Mouse (Mus musculus): Measurements from ENCODE around the gene Gm17617. TPM values are rescaled to one million over a fixed set of nuclear protein-coding genes. Genes with fewer than 3 reads are reported as not detected.

The Gm17617 gene
- polyA plus RNA-seq, 1 experiment from 2014 or later: not detected

DNA sequence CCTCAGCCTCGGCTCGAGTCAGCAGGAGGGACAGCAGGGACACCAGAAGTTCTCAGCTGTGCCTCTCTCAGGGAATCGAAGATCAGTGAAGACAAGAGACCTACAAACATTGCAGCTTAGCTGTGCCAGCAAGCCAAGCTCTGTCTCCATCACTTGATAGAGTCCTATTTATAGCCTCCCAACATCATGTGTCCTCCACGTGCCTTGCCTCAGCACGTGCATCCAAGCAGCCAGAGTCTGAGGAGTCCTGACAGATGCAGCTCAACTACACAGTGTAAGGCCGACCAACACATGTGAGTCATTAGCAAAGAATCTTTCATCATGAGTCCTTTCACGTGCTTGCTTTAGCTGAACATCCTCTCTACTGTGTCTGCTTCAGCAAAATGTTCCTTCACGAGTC is 25.7 kb downstream of the Gm17617 start:
- Histone ChIP-seq H3K9ac (replicated peaks; ENCODE audit: low read length) (no peak overlapping the region), H3K4me2 (ENCODE audit: low read depth, low read length) (no peak overlapping the region), H3K27ac (replicated peaks; ENCODE audit: low read depth, low read length) (no peak overlapping the region), H3K27me3 (ENCODE audit: control insufficient read depth, insufficient read depth, low read length) (no peaks in the 10 kb centered on the region), H3K4me1 (ENCODE audit: control insufficient read depth, insufficient read depth, low read length) (peaks cover 3% of the 10 kb centered on the region; the same call in 1 of the 2 replicates), H3K36me3 (replicated peaks; ENCODE audit: control insufficient read depth, insufficient read depth, low read depth, low read length) (no peaks in the 10 kb centered on the region), H3K4me3 (ENCODE audit: low read depth, low read length) (no peak overlapping the region), H3K9me3 (replicated peaks; ENCODE audit: control insufficient read depth, low read length) (no peaks in the 10 kb centered on the region)
- DNase-seq (ENCODE audit: low spot score) (no peak), ATAC-seq (replicated peaks; ENCODE audit: insufficient number of reproducible peaks, low FRiP score, low TSS enrichment, low read depth) (no peak)
- WGBS: 78% methylated on average over 8 of the region's 8 CpGs

GRCm38 (mm10) chr13:55107116-55107515 is 26.2 kb downstream of the Gm17617 start:
- WGBS: 92% methylated on average over 4 of the region's 4 CpGs
- no peaks in the 10 kb centered on the region for H3K36me3 ChIP-seq (replicated peaks; ENCODE audit: control insufficient read depth, insufficient read depth, low read depth, low read length)
- peaks cover 3% of the 10 kb centered on the region; the same call in 1 of the 2 replicates for H3K4me1 ChIP-seq (ENCODE audit: control insufficient read depth, insufficient read depth, low read length)
- no peaks in the 10 kb centered on the region for H3K9me3 ChIP-seq (replicated peaks; ENCODE audit: control insufficient read depth, low read length)
- no peaks in the 10 kb centered on the region for H3K27me3 ChIP-seq (ENCODE audit: control insufficient read depth, insufficient read depth, low read length)
- H3K4me2 ChIP-seq (ENCODE audit: low read depth, low read length): no peak overlapping the region
- no peak overlapping the region for H3K27ac ChIP-seq (replicated peaks; ENCODE audit: low read depth, low read length)
- ATAC-seq (replicated peaks; ENCODE audit: insufficient number of reproducible peaks, low FRiP score, low TSS enrichment, low read depth) (no peak), DNase-seq (ENCODE audit: low spot score) (no peak)
- H3K9ac ChIP-seq (replicated peaks; ENCODE audit: low read length): no peak overlapping the region
- no peak overlapping the region for H3K4me3 ChIP-seq (ENCODE audit: low read depth, low read length)

GRCm38 (mm10) chr13:55105953-55106691 is 27.2 kb downstream of the Gm17617 start:
- no peaks in the 10 kb centered on the region for H3K27me3 ChIP-seq (ENCODE audit: control insufficient read depth, insufficient read depth, low read length)
- peak overlapping the region; percentile 90 for H3K9ac ChIP-seq (replicated peaks; ENCODE audit: low read length)
- H3K4me2 ChIP-seq (ENCODE audit: low read depth, low read length): peak overlapping the region; percentile 78
- H3K27ac ChIP-seq (replicated peaks; ENCODE audit: low read depth, low read length): no peak overlapping the region
- WGBS: 23% methylated on average over 8 of the region's 8 CpGs
- DNase-seq (ENCODE audit: low spot score): no peak
- ATAC-seq (replicated peaks; ENCODE audit: insufficient number of reproducible peaks, low FRiP score, low TSS enrichment, low read depth): no peak
- H3K36me3 ChIP-seq (replicated peaks; ENCODE audit: control insufficient read depth, insufficient read depth, low read depth, low read length): no peaks in the 10 kb centered on the region
- H3K9me3 ChIP-seq (replicated peaks; ENCODE audit: control insufficient read depth, low read length): no peaks in the 10 kb centered on the region
- H3K4me1 ChIP-seq (ENCODE audit: control insufficient read depth, insufficient read depth, low read length): peaks cover 3% of the 10 kb centered on the region; the same call in 1 of the 2 replicates
- H3K4me3 ChIP-seq (ENCODE audit: low read depth, low read length): peak overlapping the region; percentile 81

DNA sequence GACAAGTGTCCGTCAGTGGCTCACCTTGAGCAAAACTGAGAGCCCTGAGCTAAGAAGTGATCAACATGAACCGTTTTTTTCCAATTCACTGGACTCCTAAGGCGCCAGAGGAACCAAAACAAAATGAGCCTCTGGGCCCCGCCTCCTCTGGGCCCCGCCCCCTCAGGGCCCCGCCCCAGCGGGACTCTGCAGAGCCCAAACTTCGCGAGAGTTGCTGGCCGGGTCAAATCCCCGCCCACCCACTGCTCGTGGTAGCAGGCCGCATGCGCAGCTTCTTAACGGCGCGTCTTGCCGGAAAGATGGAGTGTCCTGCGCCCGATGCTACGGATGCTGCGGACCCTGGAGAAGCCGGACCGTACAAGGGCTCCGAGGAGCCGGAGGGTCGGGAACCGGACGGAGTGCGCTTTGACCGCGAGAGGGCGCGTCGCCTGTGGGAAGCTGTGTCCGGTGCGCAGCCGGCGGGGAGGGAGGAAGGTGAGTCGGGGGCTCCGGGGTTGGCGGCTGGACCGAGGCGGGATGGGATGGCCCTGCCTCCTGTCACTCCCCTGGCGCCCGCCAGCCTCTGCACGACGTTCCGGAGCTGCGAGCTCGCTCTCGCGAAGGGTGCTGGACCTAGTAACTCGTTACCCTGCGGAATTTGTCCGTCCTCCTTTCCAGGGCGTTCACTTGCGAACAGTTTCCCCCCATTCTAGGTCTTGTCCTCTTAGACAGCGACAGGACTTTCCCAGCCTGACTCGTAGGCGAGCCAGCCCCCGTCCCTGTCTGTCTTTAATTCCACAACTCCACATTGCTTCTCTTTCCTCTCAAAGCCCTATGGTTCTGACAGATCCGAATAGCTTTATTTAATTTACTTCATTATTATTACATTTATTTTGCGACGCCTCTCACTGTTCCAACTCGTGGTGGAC is 28.0 kb downstream of the Gm17617 start, which contains the start of gene Zfp346:
TSS of gene Zfp346 (plus strand) at position 267 of the 908 bp plus-strand sequence.
- Histone ChIP-seq H3K9me3 (replicated peaks; ENCODE audit: control insufficient read depth, low read length) (no peaks in the 10 kb centered on the region), H3K27me3 (ENCODE audit: control insufficient read depth, insufficient read depth, low read length) (no peaks in the 10 kb centered on the region), H3K4me3 (ENCODE audit: low read depth, low read length) (peak within 1 kb of the TSS; percentile 81), H3K4me2 (ENCODE audit: low read depth, low read length) (peak within 1 kb of the TSS; percentile 78), H3K9ac (replicated peaks; ENCODE audit: low read length) (peak within 1 kb of the TSS; percentile 90), H3K27ac (replicated peaks; ENCODE audit: low read depth, low read length) (no peak within 1 kb of the TSS), H3K36me3 (replicated peaks; ENCODE audit: control insufficient read depth, insufficient read depth, low read depth, low read length) (no peaks in the 10 kb centered on the region), H3K4me1 (ENCODE audit: control insufficient read depth, insufficient read depth, low read length) (peaks cover 3% of the 10 kb centered on the region; the same call in 1 of the 2 replicates)
- ATAC-seq (replicated peaks; ENCODE audit: insufficient number of reproducible peaks, low FRiP score, low TSS enrichment, low read depth) (peak; percentile 93), DNase-seq (ENCODE audit: low spot score) (peak; percentile 98)
- WGBS: under 1% methylated on average over 66 of the region's 66 CpGs

- Histone ChIP-seq H3K9ac (replicated peaks; ENCODE audit: low read length) (no peak overlapping the region), H3K27me3 (ENCODE audit: control insufficient read depth, insufficient read depth, low read length) (no peaks in the 10 kb centered on the region), H3K4me3 (ENCODE audit: low read depth, low read length) (no peak overlapping the region), H3K36me3 (replicated peaks; ENCODE audit: control insufficient read depth, insufficient read depth, low read depth, low read length) (no peaks in the 10 kb centered on the region), H3K4me1 (ENCODE audit: control insufficient read depth, insufficient read depth, low read length) (peaks cover 3% of the 10 kb centered on the region; the same call in 1 of the 2 replicates), H3K27ac (replicated peaks; ENCODE audit: low read depth, low read length) (no peak overlapping the region), H3K4me2 (ENCODE audit: low read depth, low read length) (no peak overlapping the region), H3K9me3 (replicated peaks; ENCODE audit: control insufficient read depth, low read length) (no peaks in the 10 kb centered on the region)
- DNase-seq (ENCODE audit: low spot score) (no peak), ATAC-seq (replicated peaks; ENCODE audit: insufficient number of reproducible peaks, low FRiP score, low TSS enrichment, low read depth) (no peak)
- 64% methylated on average over 2 of the region's 2 CpGs for WGBS
Observed at GRCm38 (mm10) chr13:55103351-55103750, 30.0 kb downstream of the Gm17617 start.

DNA sequence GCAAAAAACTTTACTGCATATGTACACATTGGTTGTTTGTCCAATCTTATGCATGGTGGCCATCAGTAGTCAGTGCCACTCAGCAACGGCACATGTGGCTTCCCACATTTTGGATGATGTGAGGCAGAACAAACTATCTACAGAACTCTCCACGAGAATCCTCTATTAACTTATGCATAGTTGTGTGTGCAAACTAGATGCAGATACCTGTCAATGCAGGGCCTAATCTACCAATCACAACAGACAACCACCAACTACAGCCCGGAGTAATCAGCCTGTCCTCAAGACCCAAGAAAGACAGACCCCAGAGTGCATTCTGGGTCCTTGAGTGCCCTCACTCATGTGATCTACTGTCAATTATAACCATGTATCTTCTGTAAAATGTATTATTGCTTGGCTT is 31.0 kb downstream of the Gm17617 start:
- Histone ChIP-seq H3K9ac (replicated peaks; ENCODE audit: low read length) (no peak overlapping the region), H3K4me1 (ENCODE audit: control insufficient read depth, insufficient read depth, low read length) (peaks cover 3% of the 10 kb centered on the region; the same call in 1 of the 2 replicates), H3K9me3 (replicated peaks; ENCODE audit: control insufficient read depth, low read length) (no peaks in the 10 kb centered on the region), H3K4me2 (ENCODE audit: low read depth, low read length) (no peak overlapping the region), H3K36me3 (replicated peaks; ENCODE audit: control insufficient read depth, insufficient read depth, low read depth, low read length) (no peaks in the 10 kb centered on the region), H3K27ac (replicated peaks; ENCODE audit: low read depth, low read length) (no peak overlapping the region), H3K4me3 (ENCODE audit: low read depth, low read length) (no peak overlapping the region), H3K27me3 (ENCODE audit: control insufficient read depth, insufficient read depth, low read length) (no peaks in the 10 kb centered on the region)
- no peak for DNase-seq (ENCODE audit: low spot score)
- no peak for ATAC-seq (replicated peaks; ENCODE audit: insufficient number of reproducible peaks, low FRiP score, low TSS enrichment, low read depth)
- WGBS: 95% methylated on average over 3 of the region's 3 CpGs

- Histone ChIP-seq H3K27me3 (ENCODE audit: control insufficient read depth, insufficient read depth, low read length) (no peaks in the 10 kb centered on the region), H3K4me1 (ENCODE audit: control insufficient read depth, insufficient read depth, low read length) (peaks cover 3% of the 10 kb centered on the region; the same call in 1 of the 2 replicates), H3K9me3 (replicated peaks; ENCODE audit: control insufficient read depth, low read length) (no peaks in the 10 kb centered on the region), H3K9ac (replicated peaks; ENCODE audit: low read length) (no peak overlapping the region), H3K36me3 (replicated peaks; ENCODE audit: control insufficient read depth, insufficient read depth, low read depth, low read length) (no peaks in the 10 kb centered on the region), H3K27ac (replicated peaks; ENCODE audit: low read depth, low read length) (no peak overlapping the region), H3K4me3 (ENCODE audit: low read depth, low read length) (no peak overlapping the region), H3K4me2 (ENCODE audit: low read depth, low read length) (no peak overlapping the region)
- no peak for DNase-seq (ENCODE audit: low spot score)
- WGBS: 97% methylated on average over 11 of the region's 11 CpGs
- ATAC-seq (replicated peaks; ENCODE audit: insufficient number of reproducible peaks, low FRiP score, low TSS enrichment, low read depth): no peak
Observed at GRCm38 (mm10) chr13:55101627-55102026, 31.7 kb downstream of the Gm17617 start.
